Mouse (Mus musculus) myocyte (in vitro differentiated cells): ENCODE measurements around the gene 9130008F23Rik. TPM values are rescaled to one million over a fixed set of nuclear protein-coding genes. Genes with fewer than 3 reads are reported as not detected.

Experiments used
- H3K27me3 ChIP-seq: one replicate; pipeline ENCODE4 v1.6.1; 2011; ENCODE audit not compliant: control insufficient read depth, insufficient read depth, insufficient read length
- H3K36me3 ChIP-seq: one replicate; pipeline ENCODE4 v1.6.1; 2011; ENCODE audit not compliant: control insufficient read depth, insufficient read depth
- H3K4me2 ChIP-seq: one replicate; pipeline ENCODE4 v1.6.1; 2011; ENCODE audit warnings: low read depth, control low read depth
- H3K4me3 ChIP-seq: one replicate; pipeline ENCODE4 v1.5.1; 2011; ENCODE audit warnings: mild to moderate bottlenecking, control low read depth, moderate library complexity
- H3K79me2 ChIP-seq: one replicate; pipeline ENCODE4 v1.6.1; 2011; ENCODE audit not compliant: control insufficient read depth, insufficient read depth
- H3ac ChIP-seq: one replicate; pipeline ENCODE4 v1.6.1; 2011; ENCODE audit not compliant: control insufficient read depth, insufficient read length
- CEBPB ChIP-seq: IDR thresholded peaks from 2 replicates; pipeline ENCODE4 v1.6.1; 2011; ENCODE audit warnings: mild to moderate bottlenecking, moderate library complexity; ENCODE audit not compliant: poor library complexity, insufficient read depth, severe bottlenecking
- E2F4 ChIP-seq: IDR thresholded peaks from one replicate; pipeline ENCODE4 v1.6.1; 2011; ENCODE audit warnings: mild to moderate bottlenecking, control low read depth, moderate library complexity; ENCODE audit not compliant: insufficient read depth
- MAX ChIP-seq: IDR thresholded peaks from one replicate; pipeline ENCODE4 v1.6.1; 2011; ENCODE audit warnings: low read depth, mild to moderate bottlenecking, control low read depth
- MYOD1 ChIP-seq, 3 experiments: IDR thresholded peaks; one replicate each; pipeline ENCODE4 v1.6.1; 2011; ENCODE audit warnings: control low read depth in 2 of 3, low read depth in 2 of 3, mild to moderate bottlenecking in 2 of 3, moderate library complexity in 1 of 3; ENCODE audit not compliant: insufficient read length in 2 of 3, control insufficient read depth in 1 of 3
- MYOG ChIP-seq, 3 experiments: IDR thresholded peaks; one replicate each; pipeline ENCODE4 v1.6.1; 2011; ENCODE audit warnings: control low read depth in 2 of 3, low read depth in 2 of 3, mild to moderate bottlenecking in 2 of 3; ENCODE audit not compliant: insufficient read length in 2 of 3, control insufficient read depth in 1 of 3, insufficient read depth in 1 of 3
- POLR2A ChIP-seq: IDR thresholded peaks from one replicate; pipeline ENCODE4 v1.6.1; 2011; ENCODE audit warnings: low read depth, mild to moderate bottlenecking, control low read depth, moderate library complexity; ENCODE audit not compliant: insufficient read length
- POLR2AphosphoS2 ChIP-seq: IDR thresholded peaks from one replicate; pipeline ENCODE4 v1.6.1; 2011; ENCODE audit warnings: low read depth, control low read depth; ENCODE audit not compliant: insufficient read length
- REST ChIP-seq: IDR thresholded peaks from one replicate; pipeline ENCODE4 v1.6.1; 2011; ENCODE audit warnings: mild to moderate bottlenecking, control low read depth, moderate library complexity; ENCODE audit not compliant: insufficient read depth, insufficient read length
- SRF ChIP-seq: IDR thresholded peaks from one replicate; pipeline ENCODE4 v1.6.1; 2011; ENCODE audit warnings: low read depth; ENCODE audit not compliant: control insufficient read depth, insufficient read length
- TCF12 ChIP-seq: IDR thresholded peaks from one replicate; pipeline ENCODE4 v1.6.1; 2011; ENCODE audit warnings: mild to moderate bottlenecking, control low read depth; ENCODE audit not compliant: poor library complexity, insufficient read depth, severe bottlenecking
- TCF3 ChIP-seq: IDR thresholded peaks from one replicate; pipeline ENCODE4 v1.6.1; 2011; ENCODE audit warnings: low read depth, control low read depth; ENCODE audit not compliant: insufficient read length
- USF1 ChIP-seq: IDR thresholded peaks from one replicate; pipeline ENCODE4 v1.6.1; 2011; ENCODE audit warnings: low read depth, mild to moderate bottlenecking, control low read depth, moderate library complexity
- polyA plus RNA-seq: library from polyadenylated mRNA; unstranded; fragments of >200 nt; fragmentation: generic; extraction: Trizol; gene quantifications from one replicate; pipeline ENCODE4 v1.2.1, GENCODE M21; 2012; ENCODE audit warnings: missing spikeins

9130008F23Rik gene
- polyA plus RNA-seq, 1 experiment: 1.2 TPM

DNA sequence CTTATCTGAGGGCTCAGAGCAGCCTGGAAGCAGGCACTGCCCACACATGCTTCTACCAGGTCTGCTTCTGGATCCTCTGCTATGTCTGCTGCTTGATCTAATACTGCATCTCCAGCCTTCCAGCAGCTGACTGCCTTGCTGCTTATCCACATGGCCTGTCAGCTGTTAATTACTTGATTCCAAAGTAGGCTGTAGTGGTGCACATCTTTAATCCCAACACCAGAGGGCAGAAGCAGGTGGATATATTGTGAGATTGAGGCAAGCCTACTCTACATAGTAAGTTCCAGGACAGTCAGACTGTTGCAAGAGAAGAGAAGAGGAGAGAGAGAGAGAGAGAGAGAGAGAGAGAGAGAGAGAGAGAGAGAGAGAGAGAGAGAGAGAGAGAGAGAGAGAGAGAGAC lies 43.1 kb downstream of the 9130008F23Rik start:
- Histone ChIP-seq H3K79me2 (no peaks in the 10 kb centered on the region), H3ac (no peak overlapping the region), H3K4me2 (no peak overlapping the region), H3K27me3 (no peaks in the 10 kb centered on the region), H3K4me3 (no peak overlapping the region), H3K36me3 (no peaks in the 10 kb centered on the region)
- TF ChIP-seq REST (no peak), TCF12 (no peak), MYOG (IDR thresholded peaks at IDR 0.05; ENCODE audit: control insufficient read depth in 1 of 3, insufficient read depth in 1 of 3, insufficient read length in 2 of 3, low read depth in 2 of 3) (no peak), CEBPB (no peak)

DNA sequence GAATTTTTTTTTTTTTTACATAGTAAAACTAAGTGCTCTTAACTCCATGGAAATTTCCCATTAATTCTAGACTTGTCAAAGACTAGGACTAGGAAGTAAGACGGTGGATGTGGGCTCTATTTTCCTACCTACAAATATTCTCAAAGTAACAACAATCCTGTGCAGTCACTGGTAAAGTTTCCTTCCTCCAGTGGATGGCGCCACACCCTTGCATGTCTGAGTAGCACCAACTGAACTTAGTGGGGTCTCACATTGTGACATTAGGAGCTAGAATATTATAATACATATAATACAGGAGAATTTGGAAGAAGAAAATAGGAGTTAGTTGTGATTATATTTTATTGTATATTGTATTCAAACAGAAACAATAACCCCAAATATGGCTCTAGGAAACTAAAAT lies 48.5 kb downstream of the 9130008F23Rik start:
- H3K79me2 ChIP-seq: no peaks in the 10 kb centered on the region
- TF ChIP-seq REST: no peak
- no peak for TF ChIP-seq POLR2A
- no peak for TF ChIP-seq MYOD1 (IDR thresholded peaks at IDR 0.05; ENCODE audit: control insufficient read depth in 1 of 3, insufficient read length in 2 of 3, low read depth in 2 of 3)
- TF ChIP-seq MAX: no peak
- TF ChIP-seq SRF: no peak
- no peak for TF ChIP-seq USF1
- TF ChIP-seq POLR2AphosphoS2: no peak
- no peak for TF ChIP-seq E2F4
- no peak for TF ChIP-seq TCF12
- no peak for TF ChIP-seq MYOG (IDR thresholded peaks at IDR 0.05; ENCODE audit: control insufficient read depth in 1 of 3, insufficient read depth in 1 of 3, insufficient read length in 2 of 3, low read depth in 2 of 3)
- TF ChIP-seq TCF3: no peak
- TF ChIP-seq CEBPB: no peak
- no peak overlapping the region for H3ac ChIP-seq
- no peaks in the 10 kb centered on the region for H3K36me3 ChIP-seq
- H3K27me3 ChIP-seq: no peaks in the 10 kb centered on the region
- no peak overlapping the region for H3K4me3 ChIP-seq
- H3K4me2 ChIP-seq: no peak overlapping the region

Other genes starting within 250 kb of the 9130008F23Rik start
- gene Esp3, start 248.5 kb downstream of the 9130008F23Rik start, polyA plus RNA-seq: not detected
- not detected for gene Esp1, start 153.4 kb downstream of the 9130008F23Rik start, polyA plus RNA-seq
- gene Crisp2, start 73.6 kb downstream of the 9130008F23Rik start, polyA plus RNA-seq: not detected
- gene Rhag, start 69.4 kb downstream of the 9130008F23Rik start, polyA plus RNA-seq: not detected
- gene Glyatl3, start 33.8 kb upstream of the 9130008F23Rik start, polyA plus RNA-seq: not detected
- 9.3 TPM for gene Mut, start 54.1 kb upstream of the 9130008F23Rik start, polyA plus RNA-seq
- gene Cenpq, start 54.5 kb upstream of the 9130008F23Rik start, polyA plus RNA-seq: 4.9 TPM